Mouse (Mus musculus) E14TG2a.4 (cell line): ENCODE measurements at regions not wholly inside any gene's neighbourhood (a gene's known extent, or its start where the extent isn't known, plus 50 kb on each side); places are given as distances from the start of the nearest gene placed in this dataset.

Source experiments
- CTCF ChIP-seq: conservative IDR thresholded peaks from 2 replicates; pipeline ENCODE4 v1.5.1; 2014; ENCODE audit warnings: low read length
- NANOG ChIP-seq: IDR thresholded peaks from 2 replicates; pipeline ENCODE4 v1.6.1; 2014; ENCODE audit warnings: borderline replicate concordance, low read length, mixed read lengths
- POU5F1 ChIP-seq: IDR thresholded peaks from 2 replicates; pipeline ENCODE4 v1.6.1; 2014; ENCODE audit warnings: low read length, borderline replicate concordance

GRCm38 (mm10) chr3:17620398-17620797, 327.8 kb upstream of the Cypt12 start:
- no peak for TF ChIP-seq POU5F1
- TF ChIP-seq CTCF: no peak
- TF ChIP-seq NANOG: no peak
